Mouse (Mus musculus) intestine, embryonic 16.5 days (tissue): Measurements from ENCODE around the gene Hus1. TPM values are rescaled to one million over a fixed set of nuclear protein-coding genes. Genes with fewer than 3 reads are reported as not detected.

ENCODE experiments used
- ATAC-seq: fragments of 200-750 bp; cut with Nextera tagmentation; 2 replicates; pipeline ENCODE4 v1.8.0; 2017; ENCODE audit warnings: moderate TSS enrichment, moderate library complexity
- H3K27ac ChIP-seq: fragments of 300-500 bp; sonication (generic); 2 replicates; pipeline ENCODE4 v1.5.1; 2014; ENCODE audit warnings: mild to moderate bottlenecking, low read length
- H3K27me3 ChIP-seq: fragments of 300-500 bp; sonication (generic); replicated peaks from 2 replicates; pipeline ENCODE4 v1.6.1; 2014; ENCODE audit warnings: low read length, control low read depth, mixed read lengths; ENCODE audit not compliant: control insufficient read depth, insufficient read depth
- H3K36me3 ChIP-seq: fragments of 300-500 bp; sonication (generic); 2 replicates; pipeline ENCODE4 v1.6.1; 2014; ENCODE audit warnings: low read length, control low read depth; ENCODE audit not compliant: control insufficient read depth, insufficient read depth
- H3K4me1 ChIP-seq: fragments of 300-500 bp; sonication (generic); 2 replicates; pipeline ENCODE4 v1.6.1; 2014; ENCODE audit warnings: low read length, control low read depth, mixed read lengths; ENCODE audit not compliant: control insufficient read depth, insufficient read depth
- H3K4me2 ChIP-seq: fragments of 300-500 bp; sonication (generic); 2 replicates; pipeline ENCODE4 v1.6.1; 2014; ENCODE audit warnings: low read depth, low read length, control low read depth
- H3K4me3 ChIP-seq: fragments of 300-500 bp; sonication (generic); 2 replicates; pipeline ENCODE4 v1.5.1; 2014; ENCODE audit warnings: mild to moderate bottlenecking, low read length
- H3K9ac ChIP-seq: fragments of 300-500 bp; sonication (generic); 2 replicates; pipeline ENCODE4 v1.6.1; 2014; ENCODE audit warnings: low read depth, low read length
- H3K9me3 ChIP-seq: fragments of 300-500 bp; sonication (generic); 2 replicates; pipeline ENCODE4 v1.6.1; 2016; ENCODE audit warnings: low read length, control low read depth; ENCODE audit not compliant: control insufficient read depth
- WGBS: fragments of 180-500 bp; shearing (Covaris S2); extraction: QIAGEN DNeasy Blood & Tissue Kit; methylation state at CpG from one replicate; pipeline ENCODE4 v1.1.7; 2014; 5-methylcytosine and 5-hydroxymethylcytosine counted together
- polyA plus RNA-seq: library from polyadenylated mRNA; unstranded; fragments of >200 nt; fragmentation: Nextera tagmentation; extraction: Ambion mirVana; gene quantifications from 2 replicates; pipeline ENCODE4 v1.2.1, GENCODE M21; 2015

The Hus1 gene
- polyA plus RNA-seq, 1 experiment from 2014 or later: 11.2 TPM

GRCm38 (mm10) chr11:8958108-8958507, 52.9 kb downstream of the Hus1 start:
- H3K9me3 ChIP-seq: no peaks in the 10 kb centered on the region
- no peak overlapping the region for H3K27ac ChIP-seq
- 0 out of 2 replicates have a peak, but pooled peaks have one; percentile 18 for ATAC-seq
- no peak overlapping the region for H3K4me3 ChIP-seq
- no peak overlapping the region for H3K9ac ChIP-seq
- no peaks in the 10 kb centered on the region for H3K4me1 ChIP-seq
- WGBS: 57% methylated on average over 4 of the region's 4 CpGs
- H3K4me2 ChIP-seq: no peak overlapping the region
- H3K36me3 ChIP-seq: no peaks in the 10 kb centered on the region
- no peaks in the 10 kb centered on the region for H3K27me3 ChIP-seq

GRCm38 (mm10) chr11:8957023-8957422, 54.0 kb downstream of the Hus1 start:
- 72% methylated on average over 6 of the region's 6 CpGs for WGBS

GRCm38 (mm10) chr11:8955678-8956077, 55.3 kb downstream of the Hus1 start:
- H3K9ac ChIP-seq: no peak overlapping the region
- H3K4me3 ChIP-seq: no peak overlapping the region
- WGBS: 8% methylated on average over 1 of the region's 1 CpGs
- H3K9me3 ChIP-seq: no peaks in the 10 kb centered on the region
- ATAC-seq: no peak
- no peaks in the 10 kb centered on the region for H3K4me1 ChIP-seq
- H3K27ac ChIP-seq: no peak overlapping the region
- no peak overlapping the region for H3K4me2 ChIP-seq
- no peaks in the 10 kb centered on the region for H3K36me3 ChIP-seq
- H3K27me3 ChIP-seq: no peaks in the 10 kb centered on the region

More at GRCm38 (mm10) chr11:8957023-8957422, 54.0 kb downstream of the Hus1 start:
- no peak for ATAC-seq
- H3K4me2 ChIP-seq: no peak overlapping the region
- H3K4me1 ChIP-seq: no peaks in the 10 kb centered on the region
- no peak overlapping the region for H3K4me3 ChIP-seq
- H3K27me3 ChIP-seq: no peaks in the 10 kb centered on the region
- H3K36me3 ChIP-seq: no peaks in the 10 kb centered on the region
- H3K9ac ChIP-seq: no peak overlapping the region
- H3K27ac ChIP-seq: no peak overlapping the region
- H3K9me3 ChIP-seq: no peaks in the 10 kb centered on the region

GRCm38 (mm10) chr11:8949765-8950430, 61.1 kb downstream of the Hus1 start:
- Histone ChIP-seq H3K9ac (no peak overlapping the region), H3K9me3 (no peaks in the 10 kb centered on the region), H3K36me3 (no peaks in the 10 kb centered on the region), H3K27me3 (no peaks in the 10 kb centered on the region), H3K4me2 (no peak overlapping the region), H3K4me1 (no peaks in the 10 kb centered on the region), H3K27ac (no peak overlapping the region), H3K4me3 (no peak overlapping the region)
- 67% methylated on average over 6 of the region's 6 CpGs for WGBS
- no peak for ATAC-seq

GRCm38 (mm10) chr11:8948871-8949270, 62.1 kb downstream of the Hus1 start:
- ATAC-seq: no peak
- no peaks in the 10 kb centered on the region for H3K9me3 ChIP-seq
- no peak overlapping the region for H3K4me3 ChIP-seq
- H3K4me2 ChIP-seq: no peak overlapping the region
- no peak overlapping the region for H3K27ac ChIP-seq
- H3K4me1 ChIP-seq: no peaks in the 10 kb centered on the region
- H3K27me3 ChIP-seq: no peaks in the 10 kb centered on the region
- WGBS: 62% methylated on average over 3 of the region's 3 CpGs
- no peaks in the 10 kb centered on the region for H3K36me3 ChIP-seq
- H3K9ac ChIP-seq: no peak overlapping the region

- Histone ChIP-seq H3K9ac (no peak overlapping the region), H3K4me3 (no peak overlapping the region), H3K4me2 (no peak overlapping the region), H3K9me3 (no peaks in the 10 kb centered on the region), H3K4me1 (no peaks in the 10 kb centered on the region), H3K36me3 (no peaks in the 10 kb centered on the region), H3K27me3 (no peaks in the 10 kb centered on the region), H3K27ac (no peak overlapping the region)
- WGBS: 68% methylated on average over 4 of the region's 4 CpGs
- no peak for ATAC-seq
These were observed 66.9 kb downstream of the Hus1 start for GRCm38 (mm10) chr11:8944114-8944513.

Other genes starting within 250 kb of the Hus1 start
- 0.05 and 0.07 TPM in 2 replicates for gene Pkd1l1, start 37.9 kb downstream of the Hus1 start, polyA plus RNA-seq
- 0.59 and 0.86 TPM in 2 replicates for gene Gm11992, start 37.4 kb upstream of the Hus1 start, polyA plus RNA-seq
- 0.18 and 0.45 TPM in 2 replicates for gene Sun3, start 37.8 kb upstream of the Hus1 start, polyA plus RNA-seq
- 6.5 and 6.7 TPM in 2 replicates for gene Upp1, start 106.9 kb upstream of the Hus1 start, polyA plus RNA-seq
- 0.89 and 1.3 TPM in 2 replicates for gene Abca13, start 180.8 kb upstream of the Hus1 start, polyA plus RNA-seq